Mouse (Mus musculus): ENCODE measurements around the gene Tnfrsf13b. TPM values are rescaled to one million over a fixed set of nuclear protein-coding genes. Genes with fewer than 3 reads are reported as not detected.

Gene Tnfrsf13b
- polyA plus RNA-seq, 1 experiment from 2014 or later = 0.96 TPM

- ATAC-seq (ENCODE audit: low FRiP score) (no peak), DNase-seq (ENCODE audit: low spot score) (no peak)
- no peaks in the 10 kb centered on the region for H3K36me3 ChIP-seq (replicated peaks; ENCODE audit: control insufficient read depth, insufficient read depth)
- no peaks in the 10 kb centered on the region for H3K27me3 ChIP-seq (ENCODE audit: control insufficient read depth, insufficient read depth, low read length)
- WGBS = 85% methylated on average over 12 of the region's 12 CpGs
- no peak overlapping the region for H3K27ac ChIP-seq
- H3K4me3 ChIP-seq (replicated peaks; ENCODE audit: low read length) = no peak overlapping the region
- no peaks in the 10 kb centered on the region for H3K9me3 ChIP-seq (ENCODE audit: control insufficient read depth, low read length)
- H3K4me1 ChIP-seq (replicated peaks; ENCODE audit: control insufficient read depth, insufficient read depth, low read length) = no peaks in the 10 kb centered on the region
- H3K4me2 ChIP-seq (replicated peaks) = no peak overlapping the region
- H3K9ac ChIP-seq = no peak overlapping the region
Observed at GRCm38 (mm10) chr11:61108911-61109361, 17.6 kb upstream of the Tnfrsf13b start.

GRCm38 (mm10) chr11:61109707-61110106 is 16.8 kb upstream of the Tnfrsf13b start:
- Histone ChIP-seq H3K9me3 (ENCODE audit: control insufficient read depth, low read length) (no peaks in the 10 kb centered on the region), H3K27ac (no peak overlapping the region), H3K9ac (no peak overlapping the region), H3K4me1 (replicated peaks; ENCODE audit: control insufficient read depth, insufficient read depth, low read length) (no peaks in the 10 kb centered on the region), H3K4me3 (replicated peaks; ENCODE audit: low read length) (no peak overlapping the region), H3K27me3 (ENCODE audit: control insufficient read depth, insufficient read depth, low read length) (no peaks in the 10 kb centered on the region), H3K36me3 (replicated peaks; ENCODE audit: control insufficient read depth, insufficient read depth) (no peaks in the 10 kb centered on the region), H3K4me2 (replicated peaks) (no peak overlapping the region)
- DNase-seq (ENCODE audit: low spot score) = no peak
- ATAC-seq (ENCODE audit: low FRiP score) = no peak
- WGBS = 88% methylated on average over 6 of the region's 6 CpGs

DNA sequence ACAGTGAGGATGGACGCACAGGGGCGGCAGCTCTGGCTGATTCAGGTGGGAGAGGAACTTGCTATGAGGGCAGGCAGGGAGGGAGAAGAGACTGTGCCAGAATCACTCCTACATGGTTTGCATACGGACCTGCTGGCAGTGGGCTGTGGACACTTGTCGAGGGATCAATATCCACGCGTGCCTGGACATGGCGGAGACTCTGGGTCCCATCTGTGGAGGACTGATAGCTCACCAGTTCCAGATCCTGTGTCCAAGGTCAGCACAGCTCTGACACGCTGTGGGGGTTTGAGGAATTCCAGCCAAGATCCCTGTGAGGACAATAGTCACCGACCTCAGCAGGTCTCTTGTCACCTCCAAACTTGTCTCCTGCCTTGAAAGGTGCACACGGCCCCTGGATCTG is 16.4 kb upstream of the Tnfrsf13b start:
- DNase-seq (ENCODE audit: low spot score) (no peak), ATAC-seq (ENCODE audit: low FRiP score) (no peak)
- WGBS = 84% methylated on average over 10 of the region's 10 CpGs
- Histone ChIP-seq H3K27me3 (ENCODE audit: control insufficient read depth, insufficient read depth, low read length) (no peaks in the 10 kb centered on the region), H3K27ac (no peak overlapping the region), H3K9ac (no peak overlapping the region), H3K36me3 (replicated peaks; ENCODE audit: control insufficient read depth, insufficient read depth) (no peaks in the 10 kb centered on the region), H3K9me3 (ENCODE audit: control insufficient read depth, low read length) (no peaks in the 10 kb centered on the region), H3K4me3 (replicated peaks; ENCODE audit: low read length) (no peak overlapping the region), H3K4me2 (replicated peaks) (no peak overlapping the region), H3K4me1 (replicated peaks; ENCODE audit: control insufficient read depth, insufficient read depth, low read length) (no peaks in the 10 kb centered on the region)

DNA sequence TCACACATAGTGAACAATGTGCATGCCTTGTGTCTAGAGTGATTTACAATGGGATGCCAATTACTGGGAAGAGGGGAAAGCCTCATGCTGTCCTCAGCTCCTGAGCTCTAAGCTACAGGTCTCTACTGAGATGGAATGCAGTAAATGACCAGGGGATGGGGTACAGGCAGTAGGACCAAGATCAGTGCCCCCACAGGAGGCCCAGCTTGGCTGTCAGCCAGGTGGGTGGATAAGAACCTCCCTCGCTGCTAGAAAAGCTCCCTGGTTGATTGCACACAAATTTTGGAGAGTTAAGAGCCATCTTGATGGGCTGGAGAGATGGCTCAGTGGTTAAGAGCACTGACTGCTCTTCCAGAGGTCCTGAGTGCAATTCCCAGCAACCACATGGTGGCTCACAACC is 15.6 kb upstream of the Tnfrsf13b start:
- Histone ChIP-seq H3K4me1 (replicated peaks; ENCODE audit: control insufficient read depth, insufficient read depth, low read length) (no peaks in the 10 kb centered on the region), H3K9ac (no peak overlapping the region), H3K36me3 (replicated peaks; ENCODE audit: control insufficient read depth, insufficient read depth) (no peaks in the 10 kb centered on the region), H3K27ac (no peak overlapping the region), H3K9me3 (ENCODE audit: control insufficient read depth, low read length) (no peaks in the 10 kb centered on the region), H3K27me3 (ENCODE audit: control insufficient read depth, insufficient read depth, low read length) (no peaks in the 10 kb centered on the region), H3K4me2 (replicated peaks) (no peak overlapping the region), H3K4me3 (replicated peaks; ENCODE audit: low read length) (no peak overlapping the region)
- DNase-seq (ENCODE audit: low spot score) (no peak), ATAC-seq (ENCODE audit: low FRiP score) (no peak)
- 36% methylated on average over 1 of the region's 1 CpGs for WGBS

DNA sequence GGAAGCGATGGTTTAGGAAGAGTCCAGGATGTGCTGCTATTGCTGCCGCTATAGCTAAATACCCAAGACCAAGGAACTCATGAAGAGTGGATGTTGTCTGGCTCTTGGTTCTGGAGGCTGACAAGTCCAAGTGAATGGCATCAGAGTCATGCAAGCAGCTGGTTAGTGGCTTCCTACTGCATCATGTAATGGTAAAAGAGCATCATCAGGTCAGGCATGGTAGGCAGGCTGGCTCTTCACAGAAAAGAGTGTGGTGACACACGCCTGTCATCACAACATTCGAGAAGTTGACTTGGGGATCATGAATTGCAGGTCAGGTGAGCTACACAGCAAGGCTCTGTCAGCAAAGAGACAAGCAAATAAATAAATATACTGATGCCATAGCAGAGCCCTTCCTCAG is 15.1 kb upstream of the Tnfrsf13b start:
- Histone ChIP-seq H3K4me3 (replicated peaks; ENCODE audit: low read length) (no peak overlapping the region), H3K27me3 (ENCODE audit: control insufficient read depth, insufficient read depth, low read length) (no peaks in the 10 kb centered on the region), H3K9ac (no peak overlapping the region), H3K4me1 (replicated peaks; ENCODE audit: control insufficient read depth, insufficient read depth, low read length) (no peaks in the 10 kb centered on the region), H3K4me2 (replicated peaks) (no peak overlapping the region), H3K36me3 (replicated peaks; ENCODE audit: control insufficient read depth, insufficient read depth) (no peaks in the 10 kb centered on the region), H3K9me3 (ENCODE audit: control insufficient read depth, low read length) (no peaks in the 10 kb centered on the region), H3K27ac (no peak overlapping the region)
- DNase-seq (ENCODE audit: low spot score) (no peak), ATAC-seq (ENCODE audit: low FRiP score) (no peak)
- WGBS = 91% methylated on average over 4 of the region's 4 CpGs

DNA sequence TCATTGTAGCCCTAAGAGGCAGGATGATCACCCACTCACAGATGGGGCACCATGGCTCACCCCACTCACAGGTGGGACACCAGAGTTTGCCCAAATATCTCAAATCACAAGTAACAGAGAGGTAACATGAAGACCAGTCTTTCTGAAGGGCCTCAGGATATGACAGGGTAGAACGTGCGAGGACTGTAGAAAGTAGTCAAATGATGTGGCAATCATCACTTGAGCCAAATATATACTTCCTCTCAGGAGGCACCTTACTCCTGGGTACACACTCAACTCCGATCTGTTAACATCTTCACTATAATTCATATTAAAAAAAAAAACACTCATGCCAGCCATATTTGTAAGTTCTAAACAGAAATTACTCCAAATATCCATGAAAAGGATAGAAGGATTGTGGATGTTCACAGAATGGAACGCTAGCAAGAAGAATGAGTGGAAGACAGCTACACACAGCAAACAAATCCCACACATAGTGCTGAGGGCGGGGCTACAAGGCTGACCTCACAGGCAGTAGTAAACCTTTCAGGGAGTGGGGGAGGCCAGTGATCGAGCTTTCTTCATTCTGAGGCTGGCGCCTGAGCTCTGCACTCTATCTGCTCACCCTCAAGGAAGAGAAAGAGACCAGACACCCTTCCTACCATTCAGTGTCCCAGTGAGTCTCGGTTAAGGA is 14.1 kb upstream of the Tnfrsf13b start:
- WGBS = 87% methylated on average over 8 of the region's 8 CpGs
- Histone ChIP-seq H3K4me3 (replicated peaks; ENCODE audit: low read length) (no peak overlapping the region), H3K36me3 (replicated peaks; ENCODE audit: control insufficient read depth, insufficient read depth) (no peaks in the 10 kb centered on the region), H3K9me3 (ENCODE audit: control insufficient read depth, low read length) (no peaks in the 10 kb centered on the region), H3K4me2 (replicated peaks) (no peak overlapping the region), H3K9ac (no peak overlapping the region), H3K4me1 (replicated peaks; ENCODE audit: control insufficient read depth, insufficient read depth, low read length) (no peaks in the 10 kb centered on the region), H3K27ac (no peak overlapping the region), H3K27me3 (ENCODE audit: control insufficient read depth, insufficient read depth, low read length) (no peaks in the 10 kb centered on the region)
- DNase-seq (ENCODE audit: low spot score) = no peak
- no peak for ATAC-seq (ENCODE audit: low FRiP score)

GRCm38 (mm10) chr11:61116226-61116625 is 10.3 kb upstream of the Tnfrsf13b start:
- H3K9ac ChIP-seq = no peak overlapping the region
- H3K36me3 ChIP-seq (replicated peaks; ENCODE audit: control insufficient read depth, insufficient read depth) = no peaks in the 10 kb centered on the region
- no peaks in the 10 kb centered on the region for H3K9me3 ChIP-seq (ENCODE audit: control insufficient read depth, low read length)
- H3K27me3 ChIP-seq (ENCODE audit: control insufficient read depth, insufficient read depth, low read length) = no peaks in the 10 kb centered on the region
- no peak overlapping the region for H3K4me2 ChIP-seq (replicated peaks)
- 68% methylated on average over 8 of the region's 8 CpGs for WGBS
- no peak overlapping the region for H3K4me3 ChIP-seq (replicated peaks; ENCODE audit: low read length)
- H3K27ac ChIP-seq = no peak overlapping the region
- DNase-seq (ENCODE audit: low spot score) = no peak
- ATAC-seq (ENCODE audit: low FRiP score) = no peak
- H3K4me1 ChIP-seq (replicated peaks; ENCODE audit: control insufficient read depth, insufficient read depth, low read length) = no peaks in the 10 kb centered on the region

- DNase-seq (ENCODE audit: low spot score) = no peak
- Histone ChIP-seq H3K4me3 (replicated peaks; ENCODE audit: low read length) (no peak overlapping the region), H3K4me2 (replicated peaks) (no peak overlapping the region), H3K27ac (no peak overlapping the region), H3K9ac (no peak overlapping the region), H3K4me1 (replicated peaks; ENCODE audit: control insufficient read depth, insufficient read depth, low read length) (no peaks in the 10 kb centered on the region), H3K36me3 (replicated peaks; ENCODE audit: control insufficient read depth, insufficient read depth) (no peaks in the 10 kb centered on the region), H3K27me3 (ENCODE audit: control insufficient read depth, insufficient read depth, low read length) (no peaks in the 10 kb centered on the region), H3K9me3 (ENCODE audit: control insufficient read depth, low read length) (no peaks in the 10 kb centered on the region)
- no peak for ATAC-seq (ENCODE audit: low FRiP score)
- WGBS = 86% methylated on average over 3 of the region's 3 CpGs
Observed at GRCm38 (mm10) chr11:61119996-61120583, 6.5 kb upstream of the Tnfrsf13b start.

DNA sequence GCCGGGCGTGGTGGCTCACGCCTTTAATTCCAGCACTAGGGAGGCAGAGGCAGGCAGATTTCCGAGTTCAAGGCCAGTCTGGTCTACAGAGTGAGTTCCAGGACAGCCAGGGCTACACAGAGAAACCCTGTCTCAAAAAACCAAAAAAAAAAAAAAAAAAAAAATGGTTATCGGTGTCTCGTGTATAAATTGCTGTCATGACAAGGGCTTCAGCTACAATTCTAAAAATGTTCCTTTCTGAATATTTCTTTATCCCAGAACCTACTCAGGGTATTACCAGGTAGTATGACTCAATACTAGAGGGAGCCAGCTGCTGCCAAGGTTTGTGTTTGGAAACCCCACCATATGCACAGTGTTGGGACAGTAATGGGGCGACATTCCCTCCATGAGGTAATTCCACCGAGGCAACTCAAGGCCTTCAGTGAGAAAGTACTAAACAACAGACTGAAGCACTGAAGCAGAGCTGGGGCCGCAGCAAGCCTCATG is 4.2 kb upstream of the Tnfrsf13b start:
- Histone ChIP-seq H3K9me3 (ENCODE audit: control insufficient read depth, low read length) (no peaks in the 10 kb centered on the region), H3K4me1 (replicated peaks; ENCODE audit: control insufficient read depth, insufficient read depth, low read length) (no peaks in the 10 kb centered on the region), H3K27ac (no peak overlapping the region), H3K9ac (no peak overlapping the region), H3K27me3 (ENCODE audit: control insufficient read depth, insufficient read depth, low read length) (no peaks in the 10 kb centered on the region), H3K36me3 (replicated peaks; ENCODE audit: control insufficient read depth, insufficient read depth) (no peaks in the 10 kb centered on the region), H3K4me3 (replicated peaks; ENCODE audit: low read length) (no peak overlapping the region), H3K4me2 (replicated peaks) (no peak overlapping the region)
- DNase-seq (ENCODE audit: low spot score) = no peak
- no peak for ATAC-seq (ENCODE audit: low FRiP score)
- 88% methylated on average over 9 of the region's 9 CpGs for WGBS

Data from hindbrain, embryonic 14.5 days (tissue).